Mouse (Mus musculus): ENCODE results near the gene Uimc1.

DNA sequence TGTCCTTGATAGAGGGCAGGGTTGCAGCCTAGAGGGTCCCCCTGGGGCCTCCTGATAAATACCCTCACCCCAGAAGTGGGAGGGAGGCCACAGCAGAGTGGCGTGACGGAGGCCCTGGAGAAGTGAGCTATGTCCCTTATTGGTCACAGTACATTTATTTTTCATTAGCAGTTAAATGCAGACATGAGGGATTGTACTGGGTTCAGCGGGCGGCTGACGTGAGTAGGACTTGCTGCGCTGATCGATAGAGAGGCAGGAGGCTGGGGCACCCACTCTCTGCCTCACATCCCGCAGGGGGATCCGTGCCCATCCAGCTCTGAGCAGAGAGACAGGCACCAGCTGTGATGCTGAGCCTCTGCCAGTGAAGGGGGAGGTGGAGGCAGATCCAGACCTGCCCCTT is 112.7 kb downstream of the Uimc1 start:
- TF ChIP-seq GATA1 (IDR thresholded peaks at IDR 0.05; ENCODE audit: borderline replicate concordance, low read length) (no peak), FLI1 (IDR thresholded peaks at IDR 0.05; ENCODE audit: low read length) (no peak)

All from megakaryocyte, embryonic 14.5 days (primary cell).